Mouse (Mus musculus) G1E (cell line): ENCODE data around the gene Smim13. TPM values are rescaled to one million over a fixed set of nuclear protein-coding genes. Genes with fewer than 3 reads are reported as not detected.

ENCODE experiments used
- ATAC-seq: 2 replicates; pipeline ENCODE4 v1.8.0; 2016; ENCODE audit warnings: mild to moderate bottlenecking; ENCODE audit not compliant: insufficient number of reproducible peaks, poor library complexity, low FRiP score, severe bottlenecking; ENCODE audit errors: extremely low read depth
- DNase-seq: peaks from one replicate; pipeline ENCODE4 v3.0.0; 2012; ENCODE audit warnings: low spot score
- H3K27me3 ChIP-seq: 2 replicates; pipeline ENCODE4 v1.6.1; 2012; ENCODE audit warnings: mild to moderate bottlenecking, low read length, inconsistent platforms; ENCODE audit not compliant: insufficient read depth
- H3K36me3 ChIP-seq: replicated peaks from 2 replicates; pipeline ENCODE3; 2012; ENCODE audit warnings: mild to moderate bottlenecking, inconsistent platforms
- H3K4me1 ChIP-seq: 2 replicates; pipeline ENCODE4 v1.6.1; 2012; ENCODE audit warnings: low read depth, low read length, inconsistent platforms, mixed read lengths; ENCODE audit not compliant: insufficient read depth
- H3K4me3 ChIP-seq: 2 replicates; pipeline ENCODE4 v1.5.1; 2012; ENCODE audit warnings: low read depth, mild to moderate bottlenecking, inconsistent platforms, low read length, moderate library complexity, mixed read lengths
- H3K9me3 ChIP-seq: replicated peaks from 2 replicates; pipeline ENCODE4 v1.6.1; 2012; ENCODE audit warnings: inconsistent platforms
- CTCF ChIP-seq: IDR thresholded peaks from 2 replicates; pipeline ENCODE4 v1.5.1; 2012; ENCODE audit warnings: low read depth, low read length, inconsistent platforms, mixed read lengths
- GATA1 ChIP-seq: IDR thresholded peaks from 2 replicates; pipeline ENCODE4 v1.6.1; 2012; ENCODE audit warnings: borderline replicate concordance, low read length, inconsistent platforms, mixed read lengths
- GATA2 ChIP-seq: IDR thresholded peaks from 2 replicates; pipeline ENCODE4 v1.6.1; 2012; ENCODE audit warnings: low read depth, low read length, inconsistent platforms, borderline replicate concordance
- POLR2AphosphoS5 ChIP-seq: IDR thresholded peaks from 2 replicates; pipeline ENCODE4 v1.6.1; 2012; ENCODE audit warnings: low read depth, low read length, inconsistent platforms; ENCODE audit not compliant: insufficient replicate concordance
- TAL1 ChIP-seq: conservative IDR thresholded peaks from 2 replicates; pipeline ENCODE4 v1.6.1; 2012; ENCODE audit warnings: low read depth, low read length, inconsistent platforms, mixed read lengths
- polyA plus RNA-seq: library from polyadenylated mRNA; stranded (reverse); fragments of >175 nt; gene quantifications from 2 replicates; pipeline ENCODE4 v1.2.3, GENCODE M21; 2012
- total RNA-seq, 2 experiments: library from RNA; stranded (forward) in 1 of 2; stranded (reverse) in 1 of 2; fragments of 200-1000 nt in 1 of 2; fragments of >200 nt in 1 of 2; fragmentation: Nextera tagmentation in 1 of 2; gene quantifications; 2 replicates each; pipeline ENCODE4 v1.2.3; 2014 to 2017

Smim13 gene
- total and polyA plus RNA-seq, 3 experiments: 2.4 to 22.4 (median 14.4) TPM

DNA sequence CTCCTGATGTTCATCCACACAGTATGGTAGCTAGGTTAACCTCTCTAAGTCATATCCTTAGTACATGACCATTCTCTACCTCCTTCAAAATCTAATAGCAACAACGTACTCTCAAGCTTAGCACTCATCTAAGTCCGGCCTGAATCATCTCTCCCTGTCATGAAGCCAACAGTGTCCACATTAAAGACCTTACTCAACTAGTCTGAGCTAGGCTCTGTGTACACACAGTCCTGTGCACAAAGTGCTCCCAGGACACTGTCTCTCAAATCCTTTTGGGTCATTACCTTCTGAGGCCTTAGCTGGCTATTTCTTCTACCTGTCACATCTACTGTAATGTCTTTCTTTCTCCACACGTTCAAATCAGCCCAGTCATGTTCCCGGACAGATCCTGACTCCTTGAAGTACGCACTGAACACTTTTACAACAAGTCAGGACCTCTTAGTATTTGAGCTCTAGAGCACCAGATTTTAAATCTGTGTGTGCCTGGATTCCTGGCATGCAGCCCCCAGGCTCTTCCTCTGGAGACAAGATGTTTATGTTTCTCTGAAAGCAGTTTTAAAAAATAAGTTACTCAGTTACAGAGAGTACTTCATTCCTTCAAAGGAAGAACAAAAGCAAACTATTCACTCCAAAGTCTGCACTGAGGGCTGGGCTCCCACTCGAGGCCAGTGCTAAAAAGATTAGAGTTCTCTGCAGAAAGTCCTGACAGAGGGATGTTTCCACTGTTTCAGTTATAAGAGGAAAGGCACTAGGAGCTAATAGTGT, 36.9 kb upstream of the Smim13 start:
- TF ChIP-seq POLR2AphosphoS5 (no peak), TAL1 (no peak), CTCF (no peak), GATA2 (no peak), GATA1 (no peak)
- no peak for DNase-seq
- Histone ChIP-seq H3K4me3 (no peak overlapping the region), H3K4me1 (no peaks in the 10 kb centered on the region), H3K9me3 (no peaks in the 10 kb centered on the region), H3K27me3 (peaks cover 17% of the 10 kb centered on the region), H3K36me3 (no peaks in the 10 kb centered on the region)
- no peak for ATAC-seq

DNA sequence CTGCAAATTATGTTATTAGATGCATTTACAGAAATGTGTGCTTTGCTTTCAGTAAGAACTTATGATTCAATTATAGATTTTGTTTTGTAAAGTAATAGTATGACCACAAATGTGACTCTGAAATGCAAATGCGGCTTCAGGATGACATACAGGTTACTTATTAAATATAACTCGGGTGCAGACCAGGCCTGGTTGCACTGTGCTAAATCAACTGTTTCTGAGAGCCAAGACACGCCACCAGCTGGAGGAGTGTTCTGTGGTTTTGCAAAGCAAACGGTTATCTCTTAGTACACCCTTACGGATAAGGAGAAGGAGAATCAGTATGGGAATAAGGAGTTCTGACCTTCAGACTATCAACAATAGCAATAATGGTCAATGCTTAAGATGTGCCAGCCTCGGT, 34.0 kb upstream of the Smim13 start:
- no peak for ATAC-seq
- no peak for TF ChIP-seq GATA2
- TF ChIP-seq TAL1: no peak
- no peak for TF ChIP-seq CTCF
- TF ChIP-seq POLR2AphosphoS5: no peak
- no peak for TF ChIP-seq GATA1
- Histone ChIP-seq H3K4me1 (no peaks in the 10 kb centered on the region), H3K4me3 (no peak overlapping the region), H3K36me3 (no peaks in the 10 kb centered on the region), H3K27me3 (peaks cover 17% of the 10 kb centered on the region), H3K9me3 (peaks cover 7% of the 10 kb centered on the region; the same call in 1 of the 2 replicates)
- DNase-seq: no peak

DNA sequence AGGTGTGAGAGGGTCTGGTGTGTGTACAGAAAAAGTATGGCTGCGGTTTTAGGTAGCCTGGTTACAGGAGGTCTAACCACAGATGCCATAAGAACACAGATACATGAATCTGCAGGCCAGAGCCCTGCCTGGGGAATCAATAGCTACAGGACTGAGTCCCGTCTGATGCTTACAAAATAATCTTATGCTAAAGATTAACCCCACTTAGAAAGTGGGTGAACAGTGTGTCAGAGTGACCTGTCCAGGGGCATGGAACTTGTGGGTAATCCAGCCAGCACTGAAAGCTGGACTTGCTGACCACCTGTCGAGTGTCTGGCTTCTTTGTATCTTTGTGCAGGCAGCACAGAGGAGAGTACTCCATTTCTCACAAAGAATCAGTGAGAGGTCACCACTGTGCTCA, 33.4 kb upstream of the Smim13 start:
- ATAC-seq (no peak), DNase-seq (no peak)
- Histone ChIP-seq H3K4me1 (no peaks in the 10 kb centered on the region), H3K4me3 (no peak overlapping the region), H3K27me3 (peaks cover 17% of the 10 kb centered on the region), H3K36me3 (no peaks in the 10 kb centered on the region), H3K9me3 (peaks cover 8% of the 10 kb centered on the region; the same call in 1 of the 2 replicates)
- no peak for TF ChIP-seq CTCF
- no peak for TF ChIP-seq GATA2
- TF ChIP-seq POLR2AphosphoS5: no peak
- TF ChIP-seq TAL1: no peak
- TF ChIP-seq GATA1: no peak

DNA sequence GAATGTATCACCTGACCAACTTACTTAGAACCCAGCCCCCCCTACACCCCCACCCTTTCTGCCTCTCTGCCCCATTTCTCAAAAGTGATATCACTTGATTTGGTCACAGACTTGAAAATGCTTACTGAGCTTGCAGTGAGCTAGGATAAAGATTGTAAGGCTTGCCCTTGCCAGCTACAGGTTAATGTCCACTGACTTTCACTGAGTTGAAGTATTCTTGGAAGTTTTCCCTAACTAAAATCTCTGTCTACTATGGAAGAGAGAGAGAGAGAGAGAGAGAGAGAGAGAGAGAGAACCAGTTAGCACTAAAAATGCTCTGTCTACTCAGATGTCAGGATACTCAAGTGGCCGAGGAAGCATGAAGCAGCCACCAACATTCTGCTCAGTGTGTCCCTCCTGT, 30.6 kb upstream of the Smim13 start:
- no peaks in the 10 kb centered on the region for H3K4me1 ChIP-seq
- ATAC-seq (no peak), DNase-seq (no peak)
- TF ChIP-seq POLR2AphosphoS5: no peak
- TF ChIP-seq GATA1: no peak
- no peak for TF ChIP-seq TAL1
- TF ChIP-seq GATA2: no peak
- no peak for TF ChIP-seq CTCF
- H3K27me3 ChIP-seq: peaks cover 10% of the 10 kb centered on the region
- no peaks in the 10 kb centered on the region for H3K36me3 ChIP-seq
- H3K4me3 ChIP-seq: no peak overlapping the region
- H3K9me3 ChIP-seq: peaks cover 8% of the 10 kb centered on the region; the same call in 1 of the 2 replicates

DNA sequence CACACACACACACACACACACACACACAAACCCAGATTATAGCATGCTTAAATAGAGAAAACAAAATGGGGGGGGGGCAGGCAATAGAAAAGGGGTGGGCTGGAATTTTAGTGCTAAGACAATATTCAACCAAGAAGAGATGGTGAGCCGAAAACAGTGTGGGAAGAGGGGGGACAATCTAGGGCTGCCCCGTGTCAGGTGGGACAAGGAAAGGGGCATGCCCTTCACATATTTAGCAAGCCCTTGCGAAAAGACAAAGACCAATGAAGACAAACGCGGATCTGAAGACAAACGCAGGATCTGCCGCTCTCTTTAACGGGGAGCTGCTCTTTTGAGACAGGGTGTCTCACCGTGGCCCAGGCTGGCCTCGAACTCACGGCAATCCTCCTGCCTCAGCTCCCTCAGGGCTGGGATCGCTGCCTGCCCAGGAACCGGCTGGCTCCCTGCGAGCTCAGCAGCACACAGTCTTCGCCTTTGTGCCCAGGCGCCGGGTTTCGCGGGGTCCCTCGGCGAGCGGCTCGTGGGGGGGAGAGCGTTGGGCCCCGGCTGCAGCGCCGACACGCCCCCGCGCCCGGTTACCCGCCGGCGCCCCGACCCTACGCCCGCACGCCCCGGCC, 29.8 kb upstream of the Smim13 start:
- no peaks in the 10 kb centered on the region for H3K36me3 ChIP-seq
- no peak for ATAC-seq
- H3K4me3 ChIP-seq: no peak overlapping the region
- H3K9me3 ChIP-seq: peaks cover 8% of the 10 kb centered on the region; the same call in 1 of the 2 replicates
- peaks cover 10% of the 10 kb centered on the region for H3K27me3 ChIP-seq
- no peak for DNase-seq
- no peaks in the 10 kb centered on the region for H3K4me1 ChIP-seq
- TF ChIP-seq POLR2AphosphoS5 (no peak), GATA2 (no peak), GATA1 (no peak), CTCF (no peak), TAL1 (no peak)

DNA sequence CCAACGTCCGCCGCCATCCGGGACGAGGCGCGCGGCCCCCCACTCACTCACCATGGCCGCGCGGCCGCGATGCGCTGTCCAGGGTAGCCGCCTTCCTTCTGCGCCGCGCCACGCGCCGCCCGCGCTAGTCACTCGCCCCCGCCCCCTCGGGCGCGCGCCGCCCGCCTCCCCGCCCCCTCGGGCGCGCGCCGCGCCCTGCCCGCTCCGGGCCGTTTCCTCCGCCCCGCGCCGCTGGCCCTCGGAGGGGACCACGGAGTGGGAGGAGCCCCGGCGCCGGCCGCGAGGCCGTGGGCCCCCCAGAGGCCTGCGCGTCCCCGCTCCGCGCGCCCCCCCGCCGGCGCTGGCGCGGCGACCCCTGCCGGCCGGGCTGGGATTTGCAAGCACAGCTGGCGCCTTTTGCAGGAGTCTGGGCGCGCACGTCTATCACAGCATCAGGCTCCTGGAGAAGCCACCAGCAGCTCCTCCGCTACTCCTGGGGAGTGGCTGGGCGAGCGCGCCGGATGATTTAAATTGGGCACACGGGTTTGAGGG, 29.3 kb upstream of the Smim13 start, which contains the start of gene Elovl2:
Elovl2 (minus strand) TSS at position 102 of the 531 bp plus-strand sequence.
- no peak within 1 kb of the TSS for H3K4me3 ChIP-seq
- no peaks in the 10 kb centered on the region for H3K4me1 ChIP-seq
- peaks cover 10% of the 10 kb centered on the region for H3K27me3 ChIP-seq
- no peak for ATAC-seq
- peaks cover 8% of the 10 kb centered on the region; the same call in 1 of the 2 replicates for H3K9me3 ChIP-seq
- TF ChIP-seq CTCF (no peak), GATA1 (no peak), POLR2AphosphoS5 (no peak), TAL1 (no peak), GATA2 (no peak)
- H3K36me3 ChIP-seq: no peaks in the 10 kb centered on the region
- DNase-seq: no peak
